Mouse (Mus musculus) intestine, embryonic 15.5 days (tissue): ENCODE data around the gene Agps. TPM values are rescaled to one million over a fixed set of nuclear protein-coding genes. Genes with fewer than 3 reads are reported as not detected.

Experiments
- ATAC-seq: fragments of 200-750 bp; cut with Nextera tagmentation; 2 replicates; pipeline ENCODE4 v1.8.0; 2017; ENCODE audit warnings: moderate TSS enrichment, moderate library complexity
- H3K27ac ChIP-seq: fragments of 300-500 bp; sonication (generic); 2 replicates; pipeline ENCODE4 v1.5.1; 2015; ENCODE audit warnings: mild to moderate bottlenecking, inconsistent platforms
- H3K27me3 ChIP-seq: fragments of 300-500 bp; sonication (generic); replicated peaks from 2 replicates; pipeline ENCODE4 v1.6.1; 2015; ENCODE audit warnings: inconsistent platforms
- H3K36me3 ChIP-seq: fragments of 300-500 bp; sonication (generic); 2 replicates; pipeline ENCODE4 v1.6.1; 2015; ENCODE audit warnings: inconsistent platforms
- H3K4me1 ChIP-seq: fragments of 300-500 bp; sonication (generic); replicated peaks from 2 replicates; pipeline ENCODE4 v1.6.1; 2015; ENCODE audit warnings: inconsistent platforms
- H3K4me2 ChIP-seq: fragments of 300-500 bp; sonication (generic); replicated peaks from 2 replicates; pipeline ENCODE4 v1.6.1; 2015; ENCODE audit warnings: mild to moderate bottlenecking, inconsistent platforms
- H3K4me3 ChIP-seq: fragments of 300-500 bp; sonication (generic); replicated peaks from 2 replicates; pipeline ENCODE4 v1.5.1; 2015; ENCODE audit warnings: inconsistent platforms
- H3K9ac ChIP-seq: fragments of 300-500 bp; sonication (generic); 2 replicates; pipeline ENCODE4 v1.6.1; 2015; ENCODE audit warnings: inconsistent platforms
- H3K9me3 ChIP-seq: fragments of 300-500 bp; sonication (generic); 2 replicates; pipeline ENCODE4 v1.6.1; 2016; ENCODE audit warnings: inconsistent platforms
- WGBS: fragments of 180-500 bp; shearing (Covaris S2); methylation state at CpG from one replicate; pipeline ENCODE4 v1.1.7; 2015; 5-methylcytosine and 5-hydroxymethylcytosine counted together
- polyA plus RNA-seq: library from polyadenylated mRNA; unstranded; fragments of >200 nt; fragmentation: Nextera tagmentation; extraction: Ambion mirVana; gene quantifications from 2 replicates; pipeline ENCODE4 v1.2.1, GENCODE M21; 2015

Agps gene
- polyA plus RNA-seq, 1 experiment from 2014 or later, result 29.3 TPM

DNA sequence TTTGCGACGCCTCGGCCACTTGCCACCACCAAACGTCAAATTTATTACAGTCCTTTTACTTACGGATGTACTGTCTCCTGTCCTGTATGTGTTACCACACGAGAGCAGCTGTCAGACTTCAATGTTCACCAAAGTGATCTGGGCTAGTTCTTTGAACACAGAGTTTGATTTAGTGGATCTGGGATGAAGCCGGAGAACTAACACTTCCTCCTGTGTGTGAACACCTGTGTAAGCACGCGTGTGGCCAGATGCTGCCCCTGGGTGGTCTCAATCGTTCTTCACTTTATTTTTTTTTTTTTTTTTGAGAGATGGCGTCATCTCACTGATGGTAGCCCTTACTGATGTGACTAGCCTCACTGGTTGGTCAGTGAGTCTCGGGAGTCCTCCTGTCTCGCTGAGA lies 17.1 kb upstream of the Agps start:
- WGBS, result 41% methylated on average over 13 of the region's 13 CpGs
- H3K27ac ChIP-seq, result no peak overlapping the region
- H3K4me3 ChIP-seq, result no peak overlapping the region
- H3K36me3 ChIP-seq, result no peaks in the 10 kb centered on the region
- no peak for ATAC-seq
- H3K27me3 ChIP-seq, result no peaks in the 10 kb centered on the region
- H3K9me3 ChIP-seq, result no peaks in the 10 kb centered on the region
- H3K4me2 ChIP-seq, result no peak overlapping the region
- H3K9ac ChIP-seq, result no peak overlapping the region
- 0 out of 2 replicates have a peak, but pooled peaks cover 3% of the 10 kb centered on the region for H3K4me1 ChIP-seq

DNA sequence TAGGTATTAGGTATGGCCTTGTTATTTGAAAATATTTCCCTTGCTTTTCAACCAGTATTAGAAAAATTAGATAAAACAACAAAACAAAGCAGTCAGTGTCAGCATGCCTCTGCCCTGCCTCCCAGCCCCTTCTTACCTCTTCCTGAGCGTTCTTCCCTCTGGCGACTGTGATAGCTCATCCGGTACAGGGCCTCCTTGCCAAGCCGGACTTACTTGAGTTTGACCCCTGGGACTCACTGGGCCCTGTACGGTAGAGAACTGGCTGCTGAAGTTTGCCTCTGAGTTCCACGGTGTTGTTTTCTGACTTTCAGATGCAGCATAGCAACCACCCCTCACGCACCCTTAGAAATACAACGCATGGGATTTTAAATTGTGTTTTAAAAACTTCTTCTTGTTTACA lies 16.5 kb upstream of the Agps start:
- WGBS, result 54% methylated on average over 8 of the region's 8 CpGs
- H3K9ac ChIP-seq, result no peak overlapping the region
- no peaks in the 10 kb centered on the region for H3K36me3 ChIP-seq
- H3K27ac ChIP-seq, result no peak overlapping the region
- H3K9me3 ChIP-seq, result no peaks in the 10 kb centered on the region
- no peaks in the 10 kb centered on the region for H3K27me3 ChIP-seq
- 0 out of 2 replicates have a peak, but pooled peaks cover 3% of the 10 kb centered on the region for H3K4me1 ChIP-seq
- H3K4me2 ChIP-seq, result no peak overlapping the region
- ATAC-seq, result no peak
- H3K4me3 ChIP-seq, result no peak overlapping the region

DNA sequence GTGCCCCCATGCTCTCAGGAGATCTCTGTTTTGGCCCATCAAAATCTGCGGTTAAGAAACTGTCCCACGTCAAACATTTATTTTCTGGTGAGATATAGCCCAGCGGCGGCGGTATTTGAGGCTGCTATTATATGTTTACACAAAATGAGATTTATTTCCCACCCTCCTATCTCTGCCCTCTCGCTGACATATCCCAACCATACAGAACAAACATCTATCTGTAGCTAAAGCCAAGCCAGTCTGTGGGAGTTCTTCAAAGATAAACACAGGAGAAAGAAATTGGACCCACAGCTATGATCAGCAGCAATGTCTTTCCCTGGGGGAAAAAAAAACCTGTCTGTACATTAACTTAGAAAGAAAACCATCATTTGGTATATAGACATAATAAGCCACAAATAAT lies 15.3 kb upstream of the Agps start:
- H3K4me1 ChIP-seq, result 0 out of 2 replicates have a peak, but pooled peaks cover 3% of the 10 kb centered on the region
- no peak overlapping the region for H3K9ac ChIP-seq
- no peaks in the 10 kb centered on the region for H3K36me3 ChIP-seq
- WGBS, result 20% methylated on average over 6 of the region's 6 CpGs
- no peak overlapping the region for H3K27ac ChIP-seq
- no peak overlapping the region for H3K4me2 ChIP-seq
- ATAC-seq, result no peak
- H3K9me3 ChIP-seq, result no peaks in the 10 kb centered on the region
- no peaks in the 10 kb centered on the region for H3K27me3 ChIP-seq
- no peak overlapping the region for H3K4me3 ChIP-seq

DNA sequence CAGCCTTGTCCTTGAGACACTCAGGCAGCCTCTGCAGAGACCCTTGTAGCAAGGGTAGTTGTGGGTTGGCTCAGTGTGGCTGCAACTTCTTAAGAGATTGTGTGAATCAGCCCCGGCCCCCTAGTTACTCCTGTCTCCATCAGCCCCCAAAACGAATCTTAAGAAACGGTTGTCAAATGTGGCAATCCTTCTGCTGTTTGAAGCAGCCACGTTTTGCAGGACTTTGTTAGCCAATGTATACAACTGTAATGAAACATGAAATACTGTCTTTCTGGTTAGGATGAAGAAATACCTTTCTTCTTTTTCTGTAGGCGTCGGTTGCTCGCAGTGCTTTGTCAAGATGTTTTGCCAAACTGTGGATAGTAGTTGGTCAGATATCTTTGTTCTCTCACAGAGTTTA lies 13.3 kb upstream of the Agps start:
- Histone ChIP-seq H3K9me3 (no peaks in the 10 kb centered on the region), H3K27ac (no peak overlapping the region), H3K27me3 (no peaks in the 10 kb centered on the region), H3K4me2 (no peak overlapping the region), H3K4me3 (no peak overlapping the region), H3K36me3 (no peaks in the 10 kb centered on the region), H3K4me1 (0 out of 2 replicates have a peak, but pooled peaks cover 3% of the 10 kb centered on the region), H3K9ac (no peak overlapping the region)
- ATAC-seq, result no peak
- WGBS, result 70% methylated on average over 7 of the region's 7 CpGs

DNA sequence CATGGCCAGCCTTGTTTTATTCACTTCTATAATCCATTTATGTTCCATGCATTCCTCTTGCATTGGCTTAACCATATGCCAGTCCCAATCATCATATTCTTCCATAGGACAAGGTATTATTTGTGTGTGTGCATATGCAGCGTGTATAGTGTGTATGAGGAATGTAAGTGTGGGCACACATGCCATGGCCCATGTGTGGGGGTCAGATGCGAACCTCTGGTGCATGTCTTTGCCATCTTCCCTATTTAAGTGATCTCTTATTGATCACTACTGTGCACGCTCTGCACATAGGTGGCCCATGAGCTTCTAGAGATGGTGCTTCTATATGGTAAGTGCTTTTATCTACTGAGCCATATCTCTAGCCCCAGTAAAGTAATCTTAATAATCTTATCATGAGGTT lies 12.2 kb upstream of the Agps start:
- H3K36me3 ChIP-seq, result no peaks in the 10 kb centered on the region
- H3K27ac ChIP-seq, result no peak overlapping the region
- no peak overlapping the region for H3K9ac ChIP-seq
- no peak overlapping the region for H3K4me3 ChIP-seq
- 0 out of 2 replicates have a peak, but pooled peaks cover 3% of the 10 kb centered on the region for H3K4me1 ChIP-seq
- H3K27me3 ChIP-seq, result no peaks in the 10 kb centered on the region
- ATAC-seq, result no peak
- 91% methylated on average over 3 of the region's 3 CpGs for WGBS
- H3K4me2 ChIP-seq, result no peak overlapping the region
- no peaks in the 10 kb centered on the region for H3K9me3 ChIP-seq

- Histone ChIP-seq H3K27ac (no peak overlapping the region), H3K4me2 (no peak overlapping the region), H3K27me3 (no peaks in the 10 kb centered on the region), H3K4me1 (no peaks in the 10 kb centered on the region), H3K36me3 (no peaks in the 10 kb centered on the region), H3K4me3 (no peak overlapping the region), H3K9me3 (no peaks in the 10 kb centered on the region), H3K9ac (no peak overlapping the region)
- 85% methylated on average over 13 of the region's 13 CpGs for WGBS
- ATAC-seq, result no peak
Measured at GRCm38 (mm10) chr2:75821971-75822751, 9.8 kb upstream of the Agps start.

- no peak overlapping the region for H3K4me3 ChIP-seq
- no peak for ATAC-seq
- H3K36me3 ChIP-seq, result no peaks in the 10 kb centered on the region
- WGBS, result 54% methylated on average over 7 of the region's 7 CpGs
- no peaks in the 10 kb centered on the region for H3K9me3 ChIP-seq
- H3K27me3 ChIP-seq, result no peaks in the 10 kb centered on the region
- no peak overlapping the region for H3K27ac ChIP-seq
- no peak overlapping the region for H3K9ac ChIP-seq
- H3K4me1 ChIP-seq, result no peaks in the 10 kb centered on the region
- no peak overlapping the region for H3K4me2 ChIP-seq
Measured at GRCm38 (mm10) chr2:75823736-75824135, 8.2 kb upstream of the Agps start.

DNA sequence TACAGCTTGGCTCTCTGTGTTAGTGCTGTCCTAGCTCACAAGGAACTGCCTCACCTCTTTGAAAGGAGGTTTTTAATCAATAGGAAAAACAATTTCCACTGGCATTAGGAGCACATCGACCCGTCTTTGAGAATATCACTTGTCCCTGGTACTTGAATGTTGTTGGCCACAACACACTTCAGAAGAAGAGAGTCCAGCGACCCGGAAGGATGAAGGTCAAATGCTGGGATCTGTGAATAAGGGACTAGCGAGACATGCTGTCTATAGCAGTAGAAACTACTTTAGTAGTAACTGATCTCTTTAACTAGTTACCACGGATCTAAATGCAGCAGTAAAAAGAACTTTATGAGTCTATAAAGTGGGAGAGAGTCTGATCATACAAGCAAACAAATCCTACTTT lies 7.8 kb upstream of the Agps start:
- WGBS, result 45% methylated on average over 6 of the region's 6 CpGs
- ATAC-seq, result no peak
- no peak overlapping the region for H3K27ac ChIP-seq
- H3K4me1 ChIP-seq, result no peaks in the 10 kb centered on the region
- no peak overlapping the region for H3K9ac ChIP-seq
- no peak overlapping the region for H3K4me3 ChIP-seq
- H3K27me3 ChIP-seq, result no peaks in the 10 kb centered on the region
- no peak overlapping the region for H3K4me2 ChIP-seq
- no peaks in the 10 kb centered on the region for H3K36me3 ChIP-seq
- no peaks in the 10 kb centered on the region for H3K9me3 ChIP-seq

- Histone ChIP-seq H3K4me1 (no peaks in the 10 kb centered on the region), H3K4me3 (no peak overlapping the region), H3K9ac (no peak overlapping the region), H3K27me3 (no peaks in the 10 kb centered on the region), H3K4me2 (no peak overlapping the region), H3K9me3 (no peaks in the 10 kb centered on the region), H3K27ac (no peak overlapping the region), H3K36me3 (no peaks in the 10 kb centered on the region)
- no peak for ATAC-seq
- WGBS, result 16% methylated on average over 3 of the region's 3 CpGs
Measured at GRCm38 (mm10) chr2:75824846-75825245, 7.1 kb upstream of the Agps start.

DNA sequence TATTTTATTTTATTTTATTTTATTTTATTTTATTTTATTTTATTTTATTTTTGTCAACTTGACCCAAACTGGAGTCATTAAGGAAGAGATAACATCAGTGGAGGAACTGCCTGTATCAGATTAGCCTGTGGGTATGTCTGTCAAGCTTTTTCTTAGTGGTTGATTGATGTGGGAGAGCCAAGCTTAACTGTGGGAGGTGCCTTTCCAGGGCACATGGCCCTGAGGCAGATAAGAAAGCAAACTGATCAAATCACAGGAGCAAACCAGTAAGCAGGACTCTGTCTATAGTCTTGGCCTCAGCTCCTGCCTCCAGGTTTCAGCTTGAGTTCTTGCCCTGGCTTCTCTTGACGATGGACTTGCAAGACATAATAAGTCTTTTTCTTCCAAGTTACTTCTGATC lies 6.4 kb upstream of the Agps start:
- Histone ChIP-seq H3K4me2 (no peak overlapping the region), H3K9me3 (no peaks in the 10 kb centered on the region), H3K27me3 (no peaks in the 10 kb centered on the region), H3K27ac (no peak overlapping the region), H3K9ac (no peak overlapping the region), H3K4me1 (no peaks in the 10 kb centered on the region), H3K4me3 (no peak overlapping the region), H3K36me3 (no peaks in the 10 kb centered on the region)
- 51% methylated on average over 1 of the region's 1 CpGs for WGBS
- peak; percentile 62; the same call in 1 of the 2 replicates for ATAC-seq

- Histone ChIP-seq H3K4me3 (no peak overlapping the region), H3K9me3 (no peaks in the 10 kb centered on the region), H3K36me3 (no peaks in the 10 kb centered on the region), H3K27me3 (no peaks in the 10 kb centered on the region), H3K9ac (no peak overlapping the region), H3K27ac (no peak overlapping the region), H3K4me2 (no peak overlapping the region), H3K4me1 (peaks cover 12% of the 10 kb centered on the region; the same call in 1 of the 2 replicates)
- ATAC-seq, result no peak
- WGBS, result 72% methylated on average over 8 of the region's 8 CpGs
Measured at GRCm38 (mm10) chr2:75828931-75829610, 2.9 kb upstream of the Agps start.

DNA sequence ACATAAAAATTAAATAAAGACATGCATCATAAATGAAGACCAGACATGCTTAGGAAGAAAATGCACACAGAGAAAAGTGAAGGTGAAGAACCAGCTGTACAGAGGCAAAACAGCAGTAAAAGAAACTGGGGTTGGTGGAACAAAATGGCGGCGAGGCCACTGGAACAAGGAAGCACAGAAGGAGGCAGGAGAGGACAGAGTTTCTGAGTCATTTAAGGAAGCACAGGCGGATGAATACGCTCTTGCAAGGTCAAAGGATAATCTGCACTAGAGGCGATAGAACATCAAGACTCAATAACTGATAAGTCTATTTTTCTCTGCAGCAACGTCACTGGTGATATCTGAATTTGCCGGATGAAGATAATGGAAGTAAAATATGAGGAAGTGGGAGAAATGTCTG lies 1.7 kb upstream of the Agps start:
- no peak overlapping the region for H3K9ac ChIP-seq
- H3K36me3 ChIP-seq, result no peaks in the 10 kb centered on the region
- no peaks in the 10 kb centered on the region for H3K27me3 ChIP-seq
- no peak overlapping the region for H3K4me3 ChIP-seq
- no peak overlapping the region for H3K4me2 ChIP-seq
- H3K4me1 ChIP-seq, result peaks cover 16% of the 10 kb centered on the region; the same call in 1 of the 2 replicates
- H3K27ac ChIP-seq, result no peak overlapping the region
- ATAC-seq, result no peak
- WGBS, result 83% methylated on average over 7 of the region's 7 CpGs
- no peaks in the 10 kb centered on the region for H3K9me3 ChIP-seq

- ATAC-seq, result no peak
- no peaks in the 10 kb centered on the region for H3K9me3 ChIP-seq
- peak overlapping the region; percentile 88 for H3K4me3 ChIP-seq
- H3K36me3 ChIP-seq, result no peaks in the 10 kb centered on the region
- H3K27ac ChIP-seq, result peak overlapping the region; percentile 86
- H3K9ac ChIP-seq, result peak overlapping the region; percentile 87
- H3K27me3 ChIP-seq, result no peaks in the 10 kb centered on the region
- H3K4me2 ChIP-seq, result peak overlapping the region; percentile 78
- peaks cover 19% of the 10 kb centered on the region; the same call in 1 of the 2 replicates for H3K4me1 ChIP-seq
- whole genome bisulfite sequencing, result 1% methylated on average over 5 of the region's 5 CpGs
Measured at GRCm38 (mm10) chr2:75832781-75833180, 804 bp downstream of the Agps start.
